Mouse (Mus musculus) kidney, adult 2 months (tissue): ENCODE measurements around the gene Sh2d4b.

Experiments
- CTCF ChIP-seq: fragments of 200-500 bp; conservative IDR thresholded peaks from 2 replicates; pipeline ENCODE4 v1.5.1; 2011; ENCODE audit warnings: low read depth, mild to moderate bottlenecking, control low read depth, low read length, moderate library complexity, mixed read lengths; ENCODE audit not compliant: insufficient read depth, insufficient read length
- POLR2A ChIP-seq: fragments of 200-500 bp; IDR thresholded peaks from one replicate; pipeline ENCODE4 v1.6.1; 2011; ENCODE audit warnings: low read depth, low read length, control low read depth

DNA sequence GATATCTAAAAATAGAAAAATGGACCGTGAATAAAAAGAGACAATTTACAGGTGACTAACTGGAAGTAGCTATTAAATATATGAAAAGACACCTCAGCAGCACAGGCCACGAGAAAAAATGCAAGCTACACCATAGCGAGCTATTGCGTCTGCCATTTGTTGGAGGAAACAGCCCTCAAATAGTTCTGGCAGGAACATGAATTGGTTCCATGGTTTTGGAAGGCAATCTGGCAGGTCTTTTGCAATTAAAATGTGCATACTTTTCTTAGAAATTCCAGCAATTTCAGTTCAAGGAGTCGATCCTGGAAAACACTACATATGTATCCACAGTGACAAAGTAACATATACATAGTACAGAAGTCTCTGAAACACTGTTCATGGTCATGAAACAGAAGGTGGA, 76.4 kb downstream of the Sh2d4b start:
- TF ChIP-seq CTCF (no peak), POLR2A (no peak)
